Mouse (Mus musculus) left cerebral cortex, postnatal 4 days (tissue): ENCODE measurements around the gene Nmrk1. TPM values are rescaled to one million over a fixed set of nuclear protein-coding genes. Genes with fewer than 3 reads are reported as not detected.

Source experiments
- DNase-seq: peaks from one replicate; pipeline ENCODE4 v3.0.0-alpha.2; 2022
- intact Hi-C: fragments of 180-260 bp; cut with DNase I; formaldehyde crosslinking; loops from one replicate; pipeline ENCODE4 v1.15.1; 2025
- total RNA-seq, 2 experiments: library from RNA; stranded (reverse); gene quantifications; 2 replicates each; pipeline ENCODE4 v1.2.3; 2021

The Nmrk1 gene
- total RNA-seq, 2 experiments from 2014 or later: 3.2 to 5.1 TPM

DNA sequence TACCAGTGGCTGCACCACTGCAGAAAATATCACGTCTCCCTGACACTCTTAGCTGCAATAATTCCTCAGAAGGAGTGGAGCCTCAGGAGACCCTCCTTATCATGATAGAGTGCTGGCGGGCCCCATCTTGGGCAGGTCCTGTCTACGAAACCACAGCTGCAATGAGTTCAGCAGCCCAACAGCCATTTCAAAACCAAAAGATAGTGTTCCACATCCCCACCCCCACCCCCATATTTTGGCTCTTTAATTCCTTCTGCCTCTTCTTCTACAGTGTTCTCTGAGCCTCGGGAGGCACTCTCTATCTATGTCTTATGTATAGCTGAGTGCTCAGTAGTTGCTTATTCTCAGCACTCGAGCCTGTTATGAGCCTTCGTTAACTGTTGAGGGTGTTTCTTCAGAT, 18.7 kb downstream of the Nmrk1 start:
- intact Hi-C loops: no loop called here

DNA sequence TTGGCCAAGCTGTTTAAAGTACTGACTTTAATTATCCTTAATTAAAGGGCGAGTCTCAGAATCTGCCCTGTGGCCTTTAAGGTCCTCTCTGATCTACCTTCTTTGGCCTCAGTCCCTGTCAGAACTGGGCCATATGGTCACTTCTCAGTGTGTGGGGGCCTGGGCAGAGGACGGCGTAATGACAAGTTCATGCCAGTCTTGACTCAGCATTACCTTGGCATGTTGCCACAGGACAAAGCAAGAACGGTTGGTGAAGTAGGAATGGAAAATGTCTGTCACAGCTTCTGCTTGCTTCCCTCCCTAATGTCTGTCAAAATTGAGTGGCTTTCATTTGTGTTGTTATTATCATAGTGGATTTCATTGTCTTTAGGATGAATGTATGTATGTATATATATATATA, 20.8 kb downstream of the Nmrk1 start:
- peak; percentile 83 for DNase-seq
- intact Hi-C loops: no loop called here

More for the DNA sequence above, 18.7 kb downstream of the Nmrk1 start:
- DNase-seq: no peak

DNA sequence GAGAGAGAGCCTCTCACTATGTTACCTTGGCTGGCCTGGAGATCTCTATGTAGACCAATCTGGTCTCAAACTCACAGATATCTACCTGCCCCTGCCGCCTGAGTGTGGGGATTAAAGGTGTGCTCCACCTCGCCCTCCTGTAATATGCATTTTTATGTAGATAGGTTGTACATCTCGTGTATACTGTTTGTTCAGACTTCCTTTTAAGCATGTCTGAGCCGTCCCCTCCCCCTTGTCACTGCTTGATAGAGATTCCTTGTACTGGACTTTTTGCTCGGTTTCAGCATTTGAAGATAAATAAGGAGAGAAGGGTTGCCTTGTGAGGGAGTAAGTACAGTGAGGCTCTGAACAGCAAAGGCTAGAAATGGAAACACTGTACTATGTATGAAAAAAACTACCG, 21.3 kb downstream of the Nmrk1 start:
- intact Hi-C loops: no loop called here
- DNase-seq: no peak

DNA sequence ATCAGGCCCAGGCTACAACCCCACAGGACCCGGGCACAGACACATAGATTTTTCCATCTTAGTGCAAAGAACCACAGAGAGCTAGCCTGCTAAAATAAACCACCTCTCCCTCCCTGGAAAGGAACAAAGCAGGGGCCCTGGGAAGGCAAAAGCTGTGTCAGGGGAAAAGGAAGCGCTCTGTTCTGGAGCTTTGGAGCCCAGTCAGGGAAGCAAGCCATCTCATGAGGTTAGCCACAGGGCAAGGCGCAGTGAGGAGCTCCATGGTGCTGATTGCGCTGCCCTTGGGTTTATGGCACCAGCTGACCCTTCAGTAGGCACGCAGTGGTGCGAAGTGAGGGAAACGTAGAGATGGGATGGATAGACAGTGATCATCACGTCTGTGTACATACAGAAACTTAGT, 22.6 kb downstream of the Nmrk1 start:
- no peak for DNase-seq
- intact Hi-C loops: no loop called here

DNA sequence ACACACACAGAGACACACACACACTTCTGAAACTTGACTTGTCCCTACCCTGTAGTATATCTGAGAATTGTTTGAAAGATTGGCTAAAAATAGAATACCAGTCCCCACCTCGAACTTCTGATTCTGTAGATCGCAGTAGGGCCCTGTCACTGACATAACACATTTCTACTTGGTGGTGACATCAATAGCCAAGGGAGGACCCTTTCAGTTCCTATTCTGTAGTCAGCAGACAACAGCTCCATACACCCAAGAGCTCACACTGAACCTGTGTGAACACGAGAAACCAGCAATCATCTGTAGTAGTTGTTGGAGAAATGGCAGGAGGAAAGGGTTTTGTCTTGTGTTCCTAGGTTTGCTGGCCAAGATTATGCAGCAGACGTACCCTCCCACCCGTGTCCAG, 23.2 kb downstream of the Nmrk1 start:
- no peak for DNase-seq
- intact Hi-C loops: no loop called here

DNA sequence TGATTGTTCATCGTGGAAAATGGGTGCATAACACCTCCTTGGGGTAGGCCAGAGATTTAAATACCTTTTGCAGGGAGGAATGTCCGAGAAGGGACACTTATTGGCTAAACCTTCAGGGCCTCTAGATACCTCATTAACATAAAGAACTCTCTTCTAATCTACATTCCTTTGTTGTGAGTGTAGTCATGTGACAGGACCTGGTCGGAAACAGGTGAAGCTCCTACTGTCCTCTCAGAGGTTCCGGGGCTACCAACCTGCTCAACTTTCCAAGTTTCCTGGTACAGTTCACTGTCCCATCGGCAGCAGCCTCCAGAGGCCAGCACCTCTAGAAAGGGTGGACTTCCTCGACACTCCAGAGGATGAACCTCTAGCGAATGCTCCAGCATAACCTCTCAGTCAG, 24.2 kb downstream of the Nmrk1 start:
- DNase-seq: no peak
- intact Hi-C loops: no loop called here

DNA sequence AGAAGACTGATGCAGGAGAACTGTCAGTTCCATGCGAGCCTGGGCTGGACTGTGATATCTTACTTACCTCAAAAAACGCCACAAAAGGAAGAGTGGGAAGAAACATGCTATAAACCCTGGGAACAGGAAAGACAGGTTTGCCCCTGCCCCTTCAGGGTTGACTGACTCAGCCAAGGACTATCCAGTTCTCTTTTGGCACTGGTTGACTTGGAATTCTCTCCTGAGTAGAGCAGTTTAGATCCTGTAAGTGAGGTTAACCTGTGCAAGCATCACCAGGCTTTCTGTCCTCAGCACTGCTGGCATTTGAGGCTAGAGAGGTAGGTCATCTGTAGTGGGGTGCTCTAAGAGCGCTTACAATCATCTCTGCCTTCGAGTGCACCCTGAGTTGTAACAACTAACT, 26.7 kb downstream of the Nmrk1 start:
- intact Hi-C loops: no loop called here
- DNase-seq: no peak

DNA sequence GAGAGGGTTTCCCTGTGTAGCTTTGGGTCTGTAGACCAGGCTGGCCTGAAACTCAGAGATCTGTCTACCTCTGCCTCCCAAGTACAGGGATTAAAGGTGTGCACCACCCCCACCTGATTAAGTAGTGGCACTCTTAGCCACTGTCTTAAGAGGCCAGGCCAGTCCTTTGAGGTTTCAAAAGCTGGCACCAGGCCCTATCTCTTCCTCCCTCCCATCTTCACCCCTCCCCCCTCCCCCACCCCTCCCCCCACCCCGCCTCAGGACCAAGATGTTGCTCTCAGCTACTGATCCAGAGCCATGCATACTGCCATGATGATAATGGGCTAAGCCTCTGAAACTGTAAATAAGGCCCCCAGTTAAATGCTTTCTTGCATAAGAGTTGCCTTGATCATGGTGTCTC, 27.6 kb downstream of the Nmrk1 start:
- intact Hi-C loops: no loop called here
- DNase-seq: no peak

DNA sequence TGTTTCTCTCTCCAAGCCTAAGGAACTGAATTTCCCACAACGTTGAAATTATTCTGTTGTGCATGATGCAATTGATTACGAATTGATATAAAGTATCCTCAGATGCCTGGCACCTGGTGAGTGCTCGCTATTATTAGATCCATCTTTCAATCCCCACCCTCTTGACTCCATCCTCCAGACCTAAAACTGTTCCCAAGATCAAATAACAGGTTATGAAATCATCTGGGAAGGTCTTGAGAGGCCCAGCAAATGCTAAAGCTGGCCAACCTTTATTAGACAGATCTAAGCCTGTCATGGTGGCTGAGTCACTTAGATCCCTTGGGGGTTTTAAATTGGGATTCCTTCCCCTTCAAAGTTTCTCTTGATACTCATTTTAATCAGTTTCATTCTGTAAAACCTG, 28.7 kb downstream of the Nmrk1 start:
- DNase-seq: no peak
- intact Hi-C loops: no loop called here

DNA sequence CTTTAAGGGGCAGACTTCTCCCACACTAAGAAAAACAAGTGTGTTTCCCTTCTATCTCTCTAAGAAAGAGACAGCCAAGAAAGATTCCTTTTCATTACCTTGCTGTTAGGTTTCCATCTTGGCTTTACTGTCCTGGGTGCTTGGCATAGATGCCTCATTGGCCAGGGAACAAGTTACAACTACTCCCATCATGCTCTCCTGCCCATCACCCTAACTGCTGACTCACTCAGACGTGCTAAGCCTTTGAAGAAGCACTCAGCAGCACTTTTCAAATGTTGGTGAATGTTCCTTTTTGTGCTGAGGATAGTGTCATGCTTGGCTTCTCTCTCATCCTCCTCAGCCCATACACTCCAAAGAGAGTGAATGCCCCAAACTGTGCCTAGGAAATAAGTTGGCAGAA, 29.9 kb downstream of the Nmrk1 start:
- intact Hi-C loops: no loop called here

DNA sequence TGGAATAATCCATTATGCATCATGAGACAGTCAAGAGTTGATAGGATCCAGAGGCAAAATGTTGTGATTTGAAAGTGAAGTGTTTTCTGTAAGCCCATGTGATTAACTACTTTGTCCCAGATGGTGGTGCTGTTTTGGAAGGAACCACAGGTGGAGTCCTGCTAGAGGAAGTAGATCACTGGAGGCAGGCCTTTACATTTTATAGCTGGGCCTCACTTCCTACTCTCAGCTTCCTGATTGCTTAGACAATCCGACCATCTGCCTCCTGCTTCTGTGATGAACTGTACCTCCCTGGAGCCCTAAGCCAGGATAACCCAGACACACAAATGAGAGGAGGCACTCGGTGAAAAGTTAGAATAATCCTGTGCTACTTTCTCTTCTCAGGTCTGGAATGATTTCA, 32.2 kb downstream of the Nmrk1 start:
- intact Hi-C loops: no loop called here
- no peak for DNase-seq

More for the DNA sequence above, 29.9 kb downstream of the Nmrk1 start:
- DNase-seq: no peak

DNA sequence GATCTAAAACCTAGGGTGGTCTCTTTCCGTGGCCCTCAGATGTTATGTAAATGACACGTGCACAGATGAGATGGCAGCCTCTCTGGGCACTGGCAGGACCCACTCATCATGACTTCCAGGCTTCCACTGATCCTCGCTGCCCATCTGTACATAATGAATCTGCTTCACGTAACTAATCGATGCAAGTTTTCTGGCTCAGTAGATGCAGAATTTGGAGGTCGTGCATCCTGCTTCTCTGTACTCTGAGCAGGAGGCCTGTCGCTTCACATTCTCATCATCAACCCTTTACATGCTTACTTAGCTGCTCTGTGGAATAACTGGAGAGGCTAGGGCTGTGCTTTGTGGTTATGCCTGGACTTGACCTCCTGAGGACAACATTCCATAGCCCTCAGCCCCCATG, 35.2 kb downstream of the Nmrk1 start:
- intact Hi-C loops: no loop called here
- DNase-seq: peak; percentile 28

DNA sequence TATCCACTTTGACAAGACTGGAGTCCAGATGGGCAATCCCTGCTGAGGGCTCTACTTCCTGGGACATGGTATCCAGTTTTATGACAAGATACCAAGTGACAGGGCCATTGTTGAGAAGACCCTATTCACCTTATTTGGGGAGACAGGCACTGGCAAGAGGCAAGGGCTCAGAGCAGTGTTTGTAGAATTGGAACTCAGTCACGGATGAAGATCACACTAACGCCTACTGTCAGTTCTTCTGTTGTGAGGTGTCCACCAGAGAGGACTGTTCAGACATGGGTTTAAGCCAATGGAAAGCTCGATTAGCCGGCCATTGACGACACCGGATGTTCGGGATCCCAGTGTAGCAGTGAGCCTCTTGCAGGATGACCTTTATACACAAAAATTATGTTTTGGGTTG, 37.8 kb downstream of the Nmrk1 start:
- intact Hi-C loops: no loop called here
- no peak for DNase-seq

DNA sequence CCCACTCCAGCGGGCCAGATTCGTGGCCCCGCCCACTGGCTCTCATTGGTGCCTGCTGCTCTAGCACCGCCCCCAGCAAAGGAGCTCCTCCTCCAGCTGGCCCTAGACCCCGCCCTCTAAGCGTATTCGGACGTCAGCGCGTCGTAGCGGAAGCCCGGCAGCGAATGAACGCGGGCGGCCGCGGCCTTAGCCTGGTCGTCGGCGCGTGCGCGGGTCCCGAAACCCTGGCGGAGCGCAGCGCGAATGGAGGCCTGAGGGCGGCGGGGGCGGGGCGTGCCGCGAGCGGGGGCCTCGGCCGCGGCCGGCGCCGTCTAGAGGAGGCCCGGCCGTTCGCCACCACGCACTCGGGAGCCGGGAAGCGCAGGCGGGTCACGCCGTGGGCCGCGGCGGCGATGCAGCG, 38.9 kb downstream of the Nmrk1 start, which contains the start of gene Carnmt1:
Carnmt1 (plus strand) TSS at position 157 of the 400 bp plus-strand sequence.
- intact Hi-C loops: no loop called here
- DNase-seq: peak; percentile 99

DNA sequence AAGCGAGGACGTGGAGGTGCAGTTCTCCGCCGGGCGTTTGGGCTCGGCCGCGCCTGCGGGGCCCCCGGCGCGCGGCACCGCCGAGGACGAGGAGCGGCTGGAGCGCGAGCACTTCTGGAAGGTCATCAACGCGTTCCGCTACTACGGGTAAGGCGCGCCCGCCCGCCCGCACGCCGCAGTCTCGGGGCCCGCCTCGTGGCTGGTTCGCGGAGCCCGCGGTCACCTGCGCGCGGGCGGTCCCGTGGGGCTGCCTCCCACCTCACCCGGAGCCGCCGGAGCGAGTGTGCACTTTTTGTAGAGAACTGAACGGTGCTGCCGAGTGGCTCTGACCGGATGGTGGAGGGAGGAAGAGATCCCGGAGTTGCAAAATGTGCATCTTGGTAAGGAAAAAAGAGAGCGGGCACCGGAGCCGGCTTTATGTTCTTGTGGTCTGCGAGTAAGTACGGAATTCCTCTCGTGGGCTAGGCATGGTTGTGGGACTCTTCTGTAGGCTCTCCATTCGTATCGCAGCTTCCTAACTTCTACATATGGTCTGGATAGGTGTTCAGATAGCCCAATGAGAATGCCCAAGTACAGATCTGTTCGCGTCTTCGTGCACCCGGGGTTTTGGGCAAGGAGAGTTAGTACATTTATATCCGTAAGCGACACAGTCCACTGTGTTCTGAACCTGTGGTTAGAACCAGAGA, 39.4 kb downstream of the Nmrk1 start:
- intact Hi-C loops: no loop called here
- DNase-seq: peak; percentile 39

DNA sequence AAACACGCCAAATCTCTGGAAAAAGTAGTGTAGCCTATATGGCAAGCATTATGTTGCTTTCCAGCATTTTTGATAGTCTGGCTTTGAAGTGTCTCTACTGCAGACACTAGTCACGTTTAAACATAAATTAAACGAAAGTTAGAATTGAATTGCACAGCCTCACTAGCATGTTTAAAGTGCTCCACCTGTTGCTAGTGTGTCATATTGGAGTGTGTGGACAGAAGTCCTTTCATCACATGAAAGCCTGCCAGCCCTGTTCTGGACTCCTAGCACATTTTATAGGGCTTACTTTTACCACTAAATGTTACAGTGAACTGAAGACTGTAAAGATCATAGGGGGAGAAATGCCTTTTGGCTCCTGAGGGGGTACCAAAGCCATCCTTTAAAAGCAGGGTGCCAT, 40.7 kb downstream of the Nmrk1 start:
- DNase-seq: no peak
- intact Hi-C loops: no loop called here

DNA sequence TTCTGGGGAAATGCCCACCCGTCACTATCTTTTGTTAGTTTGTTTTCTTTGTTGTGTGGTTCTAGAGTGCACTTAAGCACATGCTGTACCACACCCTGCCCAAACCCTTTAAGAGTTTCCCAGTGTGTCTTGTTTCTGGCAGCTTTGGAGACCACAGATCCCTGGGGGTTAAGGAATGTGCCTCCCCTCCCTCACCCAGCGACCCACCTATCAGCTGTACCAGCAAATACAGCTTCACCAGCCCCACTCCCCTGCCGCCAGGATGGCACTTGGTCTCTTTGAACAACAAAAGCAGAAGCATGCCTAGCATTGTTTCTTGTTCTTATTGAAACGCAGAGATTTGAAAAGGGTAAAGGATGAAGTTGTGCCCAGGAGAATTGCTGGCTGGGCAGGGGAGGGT, 41.4 kb downstream of the Nmrk1 start:
- intact Hi-C loops: no loop called here
- no peak for DNase-seq

DNA sequence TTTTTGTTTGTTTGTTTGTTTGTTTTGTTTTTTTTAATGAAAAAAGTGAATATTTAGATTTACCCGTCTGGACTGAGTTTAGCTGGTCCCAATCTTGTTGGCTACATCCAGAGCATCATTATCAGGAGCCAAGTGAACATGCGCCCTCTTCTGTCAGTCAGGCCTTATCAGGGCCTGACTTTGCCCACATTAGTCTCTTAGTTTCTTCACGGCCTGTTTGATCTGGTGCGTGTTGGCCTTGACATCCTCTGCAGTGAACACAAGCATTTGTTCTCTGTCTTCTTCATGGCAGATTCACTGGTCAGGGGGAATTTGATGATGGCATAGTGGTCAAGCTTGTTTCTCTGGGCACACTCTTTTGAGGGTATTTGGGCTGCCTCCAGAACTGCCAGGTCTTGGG, 50.4 kb downstream of the Nmrk1 start:
- no peak for DNase-seq
- intact Hi-C loops: no loop called here

DNA sequence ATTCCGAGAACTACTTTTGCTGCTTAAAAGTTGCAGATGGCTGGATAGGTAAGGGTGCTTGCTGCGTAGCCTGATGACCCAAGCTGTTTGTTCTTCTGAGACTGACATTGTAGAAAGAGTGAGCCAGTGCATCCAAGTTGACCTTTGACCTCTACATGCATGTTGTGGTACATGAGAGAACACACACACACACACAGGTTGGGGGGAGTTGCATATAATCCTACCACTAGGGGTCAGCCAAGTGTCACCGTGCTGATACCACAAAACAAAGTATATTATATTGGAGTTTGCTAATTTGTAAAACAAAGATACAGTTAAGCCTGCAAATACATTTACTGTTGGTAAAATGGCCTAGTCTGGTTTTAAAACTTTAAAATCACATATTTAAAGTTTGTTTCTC, 55.8 kb downstream of the Nmrk1 start:
- intact Hi-C loops: no loop called here
- no peak for DNase-seq

DNA sequence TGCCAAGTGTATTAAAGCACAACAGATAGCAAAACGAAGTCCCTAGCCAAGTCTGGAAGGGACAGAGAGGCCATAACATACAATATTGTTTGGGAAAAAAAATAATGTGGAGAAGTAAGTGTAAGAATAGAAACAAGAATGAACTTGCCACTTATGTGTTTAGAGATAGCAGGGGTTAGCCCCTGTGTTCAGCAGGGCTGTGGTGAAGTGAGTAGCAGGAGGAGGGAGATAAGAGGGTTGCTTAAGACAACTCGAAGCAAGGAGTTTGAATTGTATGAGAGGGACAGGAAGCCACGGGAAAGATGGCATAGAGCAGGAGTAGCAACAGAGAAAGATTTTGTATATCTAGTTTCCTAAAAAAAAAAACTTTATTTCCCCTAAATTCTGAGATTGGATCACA, 60.4 kb downstream of the Nmrk1 start:
- intact Hi-C loops: no loop called here
- no peak for DNase-seq

DNA sequence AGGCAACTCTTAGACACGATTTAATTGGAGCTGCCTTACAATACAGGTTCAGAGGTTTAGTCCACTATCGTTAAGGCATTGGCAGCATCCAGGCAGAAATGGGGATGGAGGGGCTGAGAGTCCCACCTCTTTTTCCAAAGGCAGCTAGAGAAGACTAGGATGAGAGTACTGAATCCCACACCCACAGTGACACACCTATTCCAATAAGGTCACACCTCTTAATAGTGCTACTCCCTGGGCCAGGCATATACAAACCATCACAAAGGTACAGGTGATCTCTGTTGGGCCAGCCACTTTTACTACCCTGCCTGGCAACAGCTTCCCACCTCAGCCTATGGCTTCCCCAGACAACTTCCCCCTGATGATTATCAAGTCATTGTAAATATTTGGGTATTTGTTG, 61.0 kb downstream of the Nmrk1 start:
- no peak for DNase-seq
- intact Hi-C loops: no loop called here

DNA sequence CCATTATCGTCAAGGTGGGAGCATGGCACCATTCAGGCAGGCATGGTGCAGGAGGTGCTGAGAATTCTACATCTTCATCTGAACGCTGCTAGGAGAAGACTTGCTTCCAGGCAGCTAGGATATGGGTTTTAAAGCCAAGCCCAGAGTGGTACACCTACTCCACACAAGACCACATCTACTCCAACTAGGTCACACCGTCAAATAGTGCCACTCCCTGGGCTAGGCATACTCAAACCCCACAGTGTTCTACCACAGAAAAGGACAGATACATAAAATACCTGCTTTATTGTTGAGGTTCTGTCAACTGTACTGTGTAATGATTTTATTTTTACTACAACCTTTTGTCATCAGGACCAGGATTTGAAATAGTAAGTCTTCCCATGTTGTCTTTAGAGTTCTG, 63.4 kb downstream of the Nmrk1 start:
- intact Hi-C loops: no loop called here
- no peak for DNase-seq

DNA sequence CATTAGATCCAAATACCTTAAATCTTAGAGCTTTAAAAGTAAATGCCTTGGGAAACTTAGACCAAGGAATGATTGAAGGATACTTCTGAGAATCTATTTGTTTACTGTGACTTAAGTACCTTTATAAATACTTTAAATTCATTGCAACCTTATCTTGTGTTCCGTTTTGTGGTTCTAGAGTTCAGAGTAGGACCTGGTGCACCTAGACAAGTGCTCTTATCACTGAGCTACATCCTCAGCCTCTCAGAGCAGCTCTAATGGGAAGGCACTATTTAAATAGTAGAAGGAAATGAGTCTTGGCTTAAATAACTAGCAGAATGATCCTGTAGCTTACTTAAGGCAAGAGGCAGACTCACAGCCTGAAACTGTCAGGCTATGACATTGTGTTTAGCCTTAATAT, 63.8 kb downstream of the Nmrk1 start:
- DNase-seq: no peak
- intact Hi-C loops: no loop called here
